Mouse (Mus musculus) B cell, adult 2 months (primary cell): Measurements from ENCODE around the gene Cacng6.

Source experiments
- DNase-seq, 2 experiments: peaks; one replicate each; pipeline ENCODE4 v3.0.0; 2022

Gene Cacng6

GRCm38 (mm10) chr7:3472774-3473173, 48.8 kb downstream of the Cacng6 start:
- no peak for DNase-seq

GRCm38 (mm10) chr7:3474291-3475080, 50.5 kb downstream of the Cacng6 start:
- DNase-seq = no peak

GRCm38 (mm10) chr7:3476728-3477127, 52.7 kb downstream of the Cacng6 start:
- DNase-seq = no peak

- DNase-seq = no peak
These were observed 58.1 kb downstream of the Cacng6 start for GRCm38 (mm10) chr7:3481948-3482608.
